Mouse (Mus musculus): ENCODE data around the gene Cd96. TPM values are rescaled to one million over a fixed set of nuclear protein-coding genes. Genes with fewer than 3 reads are reported as not detected.

Cd96 gene
- total RNA-seq, 1 experiment from 2014 or later, result 28.0 TPM

GRCm38 (mm10) chr16:46008036-46008605 is 111.9 kb downstream of the Cd96 start:
- no peak for ATAC-seq (replicated peaks in 1 of 2; ENCODE audit: insufficient read depth in 1 of 2, low FRiP score in 2 of 2, low TSS enrichment in 1 of 2, low read depth in 1 of 2, poor library complexity in 2 of 2, severe bottlenecking in 2 of 2)

GRCm38 (mm10) chr16:46006261-46006660 is 113.8 kb downstream of the Cd96 start:
- ATAC-seq (replicated peaks in 1 of 2; ENCODE audit: insufficient read depth in 1 of 2, low FRiP score in 2 of 2, low TSS enrichment in 1 of 2, low read depth in 1 of 2, poor library complexity in 2 of 2, severe bottlenecking in 2 of 2), result no peak

GRCm38 (mm10) chr16:46001550-46002166 is 118.4 kb downstream of the Cd96 start:
- ATAC-seq (replicated peaks in 1 of 2; ENCODE audit: insufficient read depth in 1 of 2, low FRiP score in 2 of 2, low TSS enrichment in 1 of 2, low read depth in 1 of 2, poor library complexity in 2 of 2, severe bottlenecking in 2 of 2), result peak; percentile 58 to 68

- ATAC-seq (replicated peaks in 1 of 2; ENCODE audit: insufficient read depth in 1 of 2, low FRiP score in 2 of 2, low TSS enrichment in 1 of 2, low read depth in 1 of 2, poor library complexity in 2 of 2, severe bottlenecking in 2 of 2), result no peak; a peak in 1 of 4 replicates
Observed at GRCm38 (mm10) chr16:46000976-46001375, 119.1 kb downstream of the Cd96 start.

GRCm38 (mm10) chr16:45999374-46000191 is 120.5 kb downstream of the Cd96 start:
- no peak for ATAC-seq (replicated peaks in 1 of 2; ENCODE audit: insufficient read depth in 1 of 2, low FRiP score in 2 of 2, low TSS enrichment in 1 of 2, low read depth in 1 of 2, poor library complexity in 2 of 2, severe bottlenecking in 2 of 2)

GRCm38 (mm10) chr16:45998231-45998630 is 121.8 kb downstream of the Cd96 start:
- ATAC-seq (replicated peaks in 1 of 2; ENCODE audit: insufficient read depth in 1 of 2, low FRiP score in 2 of 2, low TSS enrichment in 1 of 2, low read depth in 1 of 2, poor library complexity in 2 of 2, severe bottlenecking in 2 of 2), result no peak

- ATAC-seq (replicated peaks in 1 of 2; ENCODE audit: insufficient read depth in 1 of 2, low FRiP score in 2 of 2, low TSS enrichment in 1 of 2, low read depth in 1 of 2, poor library complexity in 2 of 2, severe bottlenecking in 2 of 2), result 0 out of 4 replicates have a peak, but pooled peaks of 1 of the 2 experiments have one; percentile 17
Observed at GRCm38 (mm10) chr16:45990901-45991676, 129.0 kb downstream of the Cd96 start.

- no peak for ATAC-seq (replicated peaks in 1 of 2; ENCODE audit: insufficient read depth in 1 of 2, low FRiP score in 2 of 2, low TSS enrichment in 1 of 2, low read depth in 1 of 2, poor library complexity in 2 of 2, severe bottlenecking in 2 of 2)
Observed at GRCm38 (mm10) chr16:45986236-45986635, 133.8 kb downstream of the Cd96 start.

Other genes starting within 250 kb of the Cd96 start
- 3.8 and 4.3 TPM in 2 replicates for gene Phldb2, start 166.7 kb downstream of the Cd96 start, total RNA-seq (2017)
- 4.5 and 7.4 TPM in 2 replicates for gene Plcxd2, start 110.0 kb downstream of the Cd96 start, total RNA-seq (2017)
- gene Gm4737, start 34.8 kb upstream of the Cd96 start, total RNA-seq (2017), result 7.7 and 16.2 TPM in 2 replicates